Mouse (Mus musculus): ENCODE results near the gene Ltb4r2. TPM values are rescaled to one million over a fixed set of nuclear protein-coding genes. Genes with fewer than 3 reads are reported as not detected.
"Not testable (repeated sequence)": the region's sequence is repeated elsewhere in the genome, so short reads cannot be mapped to it uniquely, and the experiment has no call there.

Ltb4r2 gene
- total and polyA plus RNA-seq, 3 experiments, result 0.04 to 0.05 TPM; not detected in 1

DNA sequence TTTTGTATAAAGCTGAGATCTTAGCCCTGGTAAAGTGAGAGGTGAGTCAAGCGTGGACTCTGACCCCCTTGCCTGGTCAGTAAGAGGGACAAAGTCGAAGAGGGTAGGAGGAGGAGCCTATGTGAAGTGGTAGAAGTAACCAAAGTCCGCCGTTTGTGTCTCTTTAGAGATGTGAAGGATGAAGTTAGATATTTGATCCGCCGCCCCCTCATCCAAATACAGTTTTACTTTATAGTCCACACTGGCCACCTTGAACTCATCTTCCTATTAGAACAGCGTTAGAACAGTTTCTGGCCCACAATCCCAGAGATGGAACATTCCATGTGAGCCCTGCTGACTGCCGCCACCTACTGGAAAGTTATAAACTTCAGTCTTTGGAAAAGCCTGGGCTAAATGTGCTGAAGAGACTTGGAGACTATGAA is 2.9 kb upstream of the Ltb4r2 start, which contains the start of gene Cideb:
Cideb (minus strand) TSS at position 96 of the 422 bp plus-strand sequence.
- peaks cover 30 to 47% of the 10 kb centered on the region in 2 experiments for H3K36me3 ChIP-seq (replicated peaks in 1 of 2; ENCODE audit: control insufficient read depth in 1 of 2, insufficient read depth in 1 of 2, low read length in 1 of 2)
- TF ChIP-seq RAD21 (IDR thresholded peaks at IDR 0.05; ENCODE audit: low read depth, low read length), result peak; percentile 51
- TF ChIP-seq KAT2A (IDR thresholded peaks at IDR 0.05; ENCODE audit: insufficient replicate concordance, low read length), result no peak
- TF ChIP-seq ZMIZ1 (IDR thresholded peaks at IDR 0.05; ENCODE audit: low read depth, low read length), result no peak
- no peak for TF ChIP-seq NELFE (IDR thresholded peaks at IDR 0.05; ENCODE audit: low read depth, low read length)
- no peak for TF ChIP-seq HCFC1 (IDR thresholded peaks at IDR 0.05; ENCODE audit: low read depth, low read length)
- TF ChIP-seq CTCF (conservative IDR thresholded peaks at IDR 0.05 in 1 of 2, IDR thresholded peaks at IDR 0.05 in 1 of 2; ENCODE audit: low read depth in 2 of 2, low read length in 2 of 2), result peak in 1 of 2 experiments; percentile 74; a peak in 2 of 4 replicates
- peak; percentile 57 for TF ChIP-seq SMC3 (IDR thresholded peaks at IDR 0.05; ENCODE audit: low read depth, low read length)
- no peak for TF ChIP-seq EP300 (IDR thresholded peaks at IDR 0.05; ENCODE audit: low read length)
- H3K9me3 ChIP-seq (replicated peaks; ENCODE audit: low read length), result no peaks in the 10 kb centered on the region
- no peaks in the 10 kb centered on the region for H3K79me2 ChIP-seq (replicated peaks; ENCODE audit: control insufficient read depth, extremely low read depth, insufficient read depth, poor library complexity, severe bottlenecking)
- H3K4me1 ChIP-seq (ENCODE audit: control insufficient read depth in 1 of 2, insufficient read depth in 2 of 2), result peaks cover 0 to 9% of the 10 kb centered on the region in 2 experiments; a peak in 2 of 4 replicates
- H3K27ac ChIP-seq (ENCODE audit: insufficient read depth, low read depth), result no peak within 1 kb of the TSS
- dilution Hi-C loops (cut with MboI; ENCODE audit: extremely low pct_ligation_motif_present, extremely low pct_unique_long_range_greater_than_20kb, low sequenced_read_pairs), result no loop called here
- H3K4me3 ChIP-seq (replicated peaks in 1 of 3; ENCODE audit: low read depth in 2 of 3, low read length in 2 of 3, poor library complexity in 1 of 3), result no peak within 1 kb of the TSS
- no peaks in the 10 kb centered on the region for H3K27me3 ChIP-seq (replicated peaks)
- H3K4me2 ChIP-seq (ENCODE audit: insufficient read depth, low read depth, poor library complexity, severe bottlenecking), result no peak within 1 kb of the TSS
- in situ Hi-C loops (cut with MboI; ENCODE audit: low pct_ligation_motif_present, low pct_unique_long_range_greater_than_20kb, low sequenced_read_pairs), result no loop called here
- H3K9ac ChIP-seq (ENCODE audit: insufficient read depth, low read depth), result no peak within 1 kb of the TSS
- peak; percentile 45 for DNase-seq (ENCODE audit: extremely low read depth)

DNA sequence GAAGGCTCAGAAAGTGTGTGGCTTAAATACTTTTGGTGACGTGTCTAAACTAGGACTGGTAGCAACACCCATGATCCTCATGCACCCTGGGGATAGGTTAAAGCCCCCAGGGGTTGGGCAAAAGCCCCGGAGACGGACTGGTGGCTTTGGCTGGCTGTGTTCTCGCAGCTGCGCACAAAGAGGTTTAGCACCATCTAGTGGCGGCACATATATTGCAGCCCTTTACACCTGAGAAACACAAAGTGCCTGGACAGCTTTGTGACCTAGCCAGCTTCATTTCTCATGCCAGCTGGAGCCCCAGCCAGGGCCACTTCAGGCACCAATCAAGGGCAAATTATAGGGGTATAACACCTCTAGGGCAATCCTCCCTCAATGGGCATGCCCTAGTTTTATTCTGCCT is 1.1 kb upstream of the Ltb4r2 start:
- H3K4me3 ChIP-seq (replicated peaks in 1 of 3; ENCODE audit: low read depth in 2 of 3, low read length in 2 of 3, poor library complexity in 1 of 3); H3K27me3 ChIP-seq (replicated peaks); H3K9me3 ChIP-seq (replicated peaks; ENCODE audit: low read length); dilution Hi-C loops (cut with MboI; ENCODE audit: extremely low pct_ligation_motif_present, extremely low pct_unique_long_range_greater_than_20kb, low sequenced_read_pairs); H3K27ac ChIP-seq (ENCODE audit: insufficient read depth, low read depth); H3K79me2 ChIP-seq (replicated peaks; ENCODE audit: control insufficient read depth, extremely low read depth, insufficient read depth, poor library complexity, severe bottlenecking); in situ Hi-C loops (cut with MboI; ENCODE audit: low pct_ligation_motif_present, low pct_unique_long_range_greater_than_20kb, low sequenced_read_pairs): not testable (repeated sequence)
- peak overlapping the region; percentile 70; the same call in 1 of the 2 replicates for H3K9ac ChIP-seq (ENCODE audit: insufficient read depth, low read depth)
- TF ChIP-seq RAD21 (IDR thresholded peaks at IDR 0.05; ENCODE audit: low read depth, low read length) (peak; percentile 65), SMC3 (IDR thresholded peaks at IDR 0.05; ENCODE audit: low read depth, low read length) (peak; percentile 64), MAZ (IDR thresholded peaks at IDR 0.05; ENCODE audit: low read depth, low read length) (0 out of 2 replicates have a peak, but pooled peaks have one; percentile 27), CTCF (conservative IDR thresholded peaks at IDR 0.05 in 1 of 2, IDR thresholded peaks at IDR 0.05 in 1 of 2; ENCODE audit: low read depth in 2 of 2, low read length in 2 of 2) (peak; percentile 48 to 73; a peak in 3 of 4 replicates), NELFE (IDR thresholded peaks at IDR 0.05; ENCODE audit: low read depth, low read length) (peak; percentile 25; the same call in 1 of the 2 replicates), NRF1 (IDR thresholded peaks at IDR 0.05; ENCODE audit: low read depth, low read length) (peak; percentile 76)
- DNase-seq (ENCODE audit: extremely low read depth), result peak; percentile 76
- H3K4me2 ChIP-seq (ENCODE audit: insufficient read depth, low read depth, poor library complexity, severe bottlenecking), result peak overlapping the region; percentile 75; the same call in 1 of the 2 replicates
- peaks cover 13 to 29% of the 10 kb centered on the region in 2 experiments for H3K36me3 ChIP-seq (replicated peaks in 1 of 2; ENCODE audit: control insufficient read depth in 1 of 2, insufficient read depth in 1 of 2, low read length in 1 of 2)
- peaks cover 8 to 26% of the 10 kb centered on the region in 2 experiments; a peak in 3 of 4 replicates for H3K4me1 ChIP-seq (ENCODE audit: control insufficient read depth in 1 of 2, insufficient read depth in 2 of 2)
